Mouse (Mus musculus) erythroblast, adult 5-6 weeks (primary cell): ENCODE measurements around the gene Tada3. TPM values are rescaled to one million over a fixed set of nuclear protein-coding genes. Genes with fewer than 3 reads are reported as not detected.
"Not testable (repeated sequence)": the region's sequence is repeated elsewhere in the genome, so short reads cannot be mapped to it uniquely, and the experiment has no call there.

Experiments used
- ATAC-seq: replicated peaks from 2 replicates; pipeline ENCODE4 v1.8.0; 2016; ENCODE audit warnings: moderate number of reproducible peaks, mild to moderate bottlenecking, moderate TSS enrichment, inconsistent platforms; ENCODE audit not compliant: poor library complexity, low FRiP score, severe bottlenecking
- total RNA-seq, 2 experiments: library from RNA; stranded (forward) in 1 of 2; stranded (reverse) in 1 of 2; fragments of 150-400 nt in 1 of 2; fragments of 200-764, 138-1000 nt in 1 of 2; gene quantifications; 2 replicates each; pipeline versions ENCODE4 v1.2.3 to v1.2.4; 2015 to 2017; ENCODE audit warnings: low replicate concordance in 2 of 2

Gene Tada3
- total RNA-seq, 2 experiments from 2014 or later: 6.0 to 7.8 TPM

GRCm38 (mm10) chr6:113350538-113350937 is 27.1 kb downstream of the Tada3 start:
- no peak for ATAC-seq

GRCm38 (mm10) chr6:113346897-113347296 is 30.8 kb downstream of the Tada3 start:
- ATAC-seq: no peak

GRCm38 (mm10) chr6:113344321-113344720 is 33.4 kb downstream of the Tada3 start:
- no peak for ATAC-seq

GRCm38 (mm10) chr6:113343177-113344092 is 34.2 kb downstream of the Tada3 start, which contains the start of gene Camk1:
Gene Camk1 (minus strand): TSS chr6:113343984.
- peak; percentile 31; the same call in 1 of the 2 replicates for ATAC-seq

GRCm38 (mm10) chr6:113342297-113342696 is 35.4 kb downstream of the Tada3 start:
- ATAC-seq: no peak

- ATAC-seq: no peak
Observed at GRCm38 (mm10) chr6:113341574-113341973, 36.1 kb downstream of the Tada3 start.

- no peak for ATAC-seq
Observed at GRCm38 (mm10) chr6:113336852-113337620, 40.6 kb downstream of the Tada3 start.

- no peak for ATAC-seq
Observed at GRCm38 (mm10) chr6:113334216-113334615, 43.5 kb downstream of the Tada3 start.

GRCm38 (mm10) chr6:113333137-113333950 is 44.3 kb downstream of the Tada3 start:
- ATAC-seq: no peak

GRCm38 (mm10) chr6:113332734-113333133 is 44.9 kb downstream of the Tada3 start:
- ATAC-seq: not testable (repeated sequence)

GRCm38 (mm10) chr6:113331721-113332120 is 46.0 kb downstream of the Tada3 start:
- no peak for ATAC-seq

- no peak for ATAC-seq
Observed at GRCm38 (mm10) chr6:113330547-113330946, 47.1 kb downstream of the Tada3 start.

- no peak for ATAC-seq
Observed at GRCm38 (mm10) chr6:113329396-113329795, 48.3 kb downstream of the Tada3 start.

- peak; percentile 94 for ATAC-seq
Observed at GRCm38 (mm10) chr6:113326533-113327315, 51.0 kb downstream of the Tada3 start, which contains the start of gene Ogg1. Gene Ogg1 (plus strand): TSS chr6:113326972.

Other genes starting within 250 kb of the Tada3 start
- not detected in 2 replicates for gene Lhfpl4, start 182.5 kb downstream of the Tada3 start, total RNA-seq (2015; ENCODE audit: low replicate concordance)
- gene Lhfpl4, start 182.5 kb downstream of the Tada3 start, total RNA-seq (2017; ENCODE audit: low replicate concordance): not detected in 2 replicates
- 19.0 and 35.0 TPM in 2 replicates for gene Mtmr14, start 140.0 kb downstream of the Tada3 start, total RNA-seq (2015; ENCODE audit: low replicate concordance)
- 25.5 and 42.9 TPM in 2 replicates for gene Mtmr14, start 140.0 kb downstream of the Tada3 start, total RNA-seq (2017; ENCODE audit: low replicate concordance)
- gene Cpne9, start 95.6 kb downstream of the Tada3 start, total RNA-seq (2015; ENCODE audit: low replicate concordance): 0.42 TPM in 1 of 2 replicates, not detected in the other
- gene Cpne9, start 95.6 kb downstream of the Tada3 start, total RNA-seq (2017; ENCODE audit: low replicate concordance): 0.51 and 2.1 TPM in 2 replicates
- 12.1 and 19.2 TPM in 2 replicates for gene Brpf1, start 70.7 kb downstream of the Tada3 start, total RNA-seq (2015; ENCODE audit: low replicate concordance)
- 14.3 and 16.0 TPM in 2 replicates for gene Brpf1, start 70.7 kb downstream of the Tada3 start, total RNA-seq (2017; ENCODE audit: low replicate concordance)
- gene Ogg1, start 50.9 kb downstream of the Tada3 start, total RNA-seq (2015; ENCODE audit: low replicate concordance): 0.63 and 3.1 TPM in 2 replicates
- gene Ogg1, start 50.9 kb downstream of the Tada3 start, total RNA-seq (2017; ENCODE audit: low replicate concordance): 7.6 TPM in 1 of 2 replicates, not detected in the other
- gene Camk1, start 33.9 kb downstream of the Tada3 start, total RNA-seq (2015; ENCODE audit: low replicate concordance): 4.6 and 6.5 TPM in 2 replicates
- 7.1 and 11.8 TPM in 2 replicates for gene Camk1, start 33.9 kb downstream of the Tada3 start, total RNA-seq (2017; ENCODE audit: low replicate concordance)
- gene Arpc4, start 232 bp upstream of the Tada3 start, total RNA-seq (2015; ENCODE audit: low replicate concordance): 44.5 and 54.8 TPM in 2 replicates
- gene Arpc4, start 232 bp upstream of the Tada3 start, total RNA-seq (2017; ENCODE audit: low replicate concordance): 81.5 and 100 TPM in 2 replicates
- 3.3 TPM in 1 of 2 replicates, not detected in the other for gene Ttll3, start 11.4 kb upstream of the Tada3 start, total RNA-seq (2015; ENCODE audit: low replicate concordance)
- gene Ttll3, start 11.4 kb upstream of the Tada3 start, total RNA-seq (2017; ENCODE audit: low replicate concordance): 2.3 and 3.6 TPM in 2 replicates
- gene Rpusd3, start 41.5 kb upstream of the Tada3 start, total RNA-seq (2015; ENCODE audit: low replicate concordance): not detected in 2 replicates
- gene Rpusd3, start 41.5 kb upstream of the Tada3 start, total RNA-seq (2017; ENCODE audit: low replicate concordance): 2.8 TPM in 1 of 2 replicates, not detected in the other
- gene Cidec, start 57.9 kb upstream of the Tada3 start, total RNA-seq (2015; ENCODE audit: low replicate concordance): not detected in 2 replicates
- not detected in 2 replicates for gene Cidec, start 57.9 kb upstream of the Tada3 start, total RNA-seq (2017; ENCODE audit: low replicate concordance)
- gene Jagn1, start 64.7 kb upstream of the Tada3 start, total RNA-seq (2015; ENCODE audit: low replicate concordance): 8.1 and 14.4 TPM in 2 replicates
- 2.0 and 3.1 TPM in 2 replicates for gene Jagn1, start 64.7 kb upstream of the Tada3 start, total RNA-seq (2017; ENCODE audit: low replicate concordance)
- 0.42 TPM in 1 of 2 replicates, not detected in the other for gene Il17re, start 80.6 kb upstream of the Tada3 start, total RNA-seq (2015; ENCODE audit: low replicate concordance)
- gene Il17re, start 80.6 kb upstream of the Tada3 start, total RNA-seq (2017; ENCODE audit: low replicate concordance): 0.51 TPM in 1 of 2 replicates, not detected in the other
- not detected in 2 replicates for gene Il17rc, start 93.5 kb upstream of the Tada3 start, total RNA-seq (2015; ENCODE audit: low replicate concordance)
- gene Il17rc, start 93.5 kb upstream of the Tada3 start, total RNA-seq (2017; ENCODE audit: low replicate concordance): not detected in 2 replicates
- not detected in 2 replicates for gene Creld1, start 105.4 kb upstream of the Tada3 start, total RNA-seq (2015; ENCODE audit: low replicate concordance)
- gene Creld1, start 105.4 kb upstream of the Tada3 start, total RNA-seq (2017; ENCODE audit: low replicate concordance): 2.7 TPM in 1 of 2 replicates, not detected in the other
- gene Prrt3, start 124.0 kb upstream of the Tada3 start, total RNA-seq (2015; ENCODE audit: low replicate concordance): not detected in 2 replicates
- gene Prrt3, start 124.0 kb upstream of the Tada3 start, total RNA-seq (2017; ENCODE audit: low replicate concordance): 0.34 TPM in 1 of 2 replicates, not detected in the other
- 21.5 and 28.8 TPM in 2 replicates for gene Emc3, start 153.8 kb upstream of the Tada3 start, total RNA-seq (2015; ENCODE audit: low replicate concordance)
- 18.2 and 21.3 TPM in 2 replicates for gene Emc3, start 153.8 kb upstream of the Tada3 start, total RNA-seq (2017; ENCODE audit: low replicate concordance)
- gene Fancd2, start 153.8 kb upstream of the Tada3 start, total RNA-seq (2015; ENCODE audit: low replicate concordance): 27.8 and 40.3 TPM in 2 replicates
- 32.1 and 36.5 TPM in 2 replicates for gene Fancd2, start 153.8 kb upstream of the Tada3 start, total RNA-seq (2017; ENCODE audit: low replicate concordance)
- not detected in 2 replicates for gene Fancd2os, start 222.8 kb upstream of the Tada3 start, total RNA-seq (2015; ENCODE audit: low replicate concordance)
- not detected in 2 replicates for gene Fancd2os, start 222.8 kb upstream of the Tada3 start, total RNA-seq (2017; ENCODE audit: low replicate concordance)
- 86.5 and 91.5 TPM in 2 replicates for gene Brk1, start 226.9 kb upstream of the Tada3 start, total RNA-seq (2015; ENCODE audit: low replicate concordance)
- 36.9 and 54.7 TPM in 2 replicates for gene Brk1, start 226.9 kb upstream of the Tada3 start, total RNA-seq (2017; ENCODE audit: low replicate concordance)
- 6.3 and 11.5 TPM in 2 replicates for gene Vhl, start 246.1 kb upstream of the Tada3 start, total RNA-seq (2015; ENCODE audit: low replicate concordance)
- 3.6 and 8.9 TPM in 2 replicates for gene Vhl, start 246.1 kb upstream of the Tada3 start, total RNA-seq (2017; ENCODE audit: low replicate concordance)